Mouse (Mus musculus) A20 (cell line): ENCODE data around the gene Bmf.

Source experiments
- DNase-seq: peaks from one replicate; pipeline ENCODE4 v3.0.0-alpha.2; 2011; ENCODE audit warnings: low read depth, low spot score

Bmf gene

DNA sequence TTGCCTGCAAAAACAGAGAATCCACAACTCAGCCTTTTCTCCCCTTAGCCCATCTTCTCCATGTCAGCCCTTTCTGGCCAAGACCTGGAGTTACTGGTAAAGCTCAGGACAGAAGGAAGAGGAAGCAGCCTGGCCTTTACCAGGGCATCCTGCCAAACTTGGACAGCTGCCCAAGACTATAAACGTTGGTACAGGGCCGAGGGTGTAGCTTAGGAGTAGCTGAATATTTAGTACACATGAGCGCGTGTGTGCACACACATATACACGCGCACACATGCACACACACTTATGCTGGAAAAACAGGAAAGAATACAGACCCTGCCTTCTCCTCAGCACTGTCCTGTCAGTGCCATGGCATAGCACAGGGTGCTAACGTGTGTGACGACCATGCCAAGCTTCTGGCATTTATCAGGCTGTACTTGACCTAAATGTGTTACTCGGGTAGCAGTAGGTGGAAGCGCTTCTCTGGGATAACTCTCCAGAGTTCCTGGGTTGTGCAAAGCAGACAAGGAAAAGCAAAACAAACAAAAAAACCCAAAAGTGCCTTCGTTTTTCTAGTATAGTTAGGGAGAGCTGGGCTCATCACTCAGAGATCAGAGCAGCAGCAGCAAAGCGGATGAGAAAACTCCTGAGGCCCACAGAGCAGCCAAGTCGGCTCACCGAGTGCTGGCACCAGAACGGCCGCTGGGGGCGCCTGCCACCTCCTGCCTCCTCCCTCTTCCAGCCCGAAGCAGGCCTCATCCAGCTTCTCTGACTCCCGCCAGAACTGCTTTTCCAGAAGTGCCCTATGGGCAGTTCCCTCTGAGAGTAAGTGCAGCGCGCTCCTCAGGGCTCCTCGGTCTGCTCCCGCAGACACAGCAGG lies 4.0 kb downstream of the Bmf start:
- peak; percentile 88 for DNase-seq

DNA sequence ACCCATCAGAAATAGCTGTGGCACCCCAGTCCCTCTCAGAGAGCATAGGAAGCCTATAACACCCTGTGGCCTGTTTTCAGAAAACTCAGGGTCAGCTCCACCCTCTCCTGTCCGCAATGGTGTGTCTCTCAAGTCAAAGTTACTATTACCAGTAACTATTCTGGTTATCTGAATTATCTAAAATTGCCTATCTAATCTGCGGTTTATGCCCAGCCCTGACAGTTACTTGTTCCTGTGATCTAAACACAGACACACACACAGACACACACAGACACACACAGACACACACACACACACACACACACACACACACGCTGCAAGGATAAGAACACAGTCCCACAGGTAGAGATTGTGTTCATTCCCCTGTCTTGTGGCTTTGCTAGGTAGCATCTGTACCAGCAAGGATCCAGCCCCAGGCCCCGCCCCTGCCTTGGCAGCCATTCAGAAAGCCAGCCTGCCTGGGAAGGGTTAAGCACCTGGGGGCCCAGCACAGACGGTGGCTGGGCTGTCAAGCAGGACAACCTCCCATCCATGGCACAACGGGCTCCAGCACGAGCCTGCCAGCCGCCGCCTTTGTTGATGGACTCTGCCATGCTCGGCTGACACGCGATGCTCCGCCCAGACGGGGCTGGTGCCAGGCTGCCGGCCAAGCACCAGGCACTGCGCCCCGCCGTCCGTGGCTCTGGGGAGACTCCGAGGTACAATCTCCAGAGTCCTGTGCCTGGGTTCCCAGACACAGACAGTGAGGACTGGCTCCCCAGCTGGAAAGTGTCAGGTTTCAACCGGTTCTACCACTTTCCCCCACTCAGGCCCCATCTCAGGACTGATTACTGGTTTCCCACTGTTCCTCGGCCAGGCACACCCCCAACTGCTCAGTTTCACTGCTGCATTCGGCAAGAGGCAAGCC lies 5.3 kb downstream of the Bmf start:
- peak; percentile 90 for DNase-seq

DNA sequence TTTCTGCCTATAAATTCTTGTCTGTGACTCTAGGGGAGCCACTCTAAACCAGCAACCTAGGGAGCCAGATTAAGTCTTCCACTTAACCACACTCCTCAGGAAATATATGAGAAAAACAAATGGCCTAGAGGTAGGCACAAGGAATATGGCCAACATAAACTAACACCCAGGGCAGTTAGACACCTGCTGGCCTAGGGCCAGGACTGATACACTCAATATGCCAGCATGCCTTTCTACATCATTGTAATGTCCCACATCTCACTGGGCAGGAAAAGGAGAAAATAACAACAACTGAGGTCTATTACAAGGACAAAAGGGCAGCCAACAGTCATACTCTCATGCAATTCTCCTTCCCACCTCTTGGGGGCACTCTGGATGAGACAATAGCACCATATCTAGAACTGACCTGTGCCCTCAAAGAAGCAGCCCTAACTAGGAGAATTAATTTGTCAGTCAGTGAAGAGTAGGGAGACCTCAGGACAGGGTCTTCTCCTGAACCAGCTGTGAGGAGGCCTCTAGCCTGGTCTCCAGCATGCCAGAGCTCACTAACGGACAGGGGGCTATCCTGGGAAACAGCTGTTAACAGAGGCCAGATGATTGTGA lies 6.4 kb downstream of the Bmf start:
- DNase-seq = peak; percentile 77

DNA sequence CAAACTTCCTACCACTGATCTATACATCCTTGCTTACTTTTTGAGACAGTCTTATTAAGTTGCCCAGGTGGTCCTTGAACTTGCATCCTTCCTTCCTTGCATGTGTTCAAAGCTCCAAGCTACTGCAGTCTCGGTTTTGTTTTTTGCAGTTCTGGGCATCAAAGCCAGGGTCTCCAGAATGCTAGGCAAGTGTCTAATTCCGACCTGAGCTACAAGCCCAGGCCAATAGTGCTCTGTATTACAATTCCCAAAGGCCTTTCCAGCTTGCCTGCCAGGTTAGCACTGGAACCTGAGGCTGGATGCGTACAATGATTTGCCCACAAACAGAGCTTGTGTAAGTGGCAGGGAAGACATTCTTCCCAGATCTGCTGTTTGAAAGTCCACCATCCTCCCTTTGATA lies 7.8 kb downstream of the Bmf start:
- no peak for DNase-seq

DNA sequence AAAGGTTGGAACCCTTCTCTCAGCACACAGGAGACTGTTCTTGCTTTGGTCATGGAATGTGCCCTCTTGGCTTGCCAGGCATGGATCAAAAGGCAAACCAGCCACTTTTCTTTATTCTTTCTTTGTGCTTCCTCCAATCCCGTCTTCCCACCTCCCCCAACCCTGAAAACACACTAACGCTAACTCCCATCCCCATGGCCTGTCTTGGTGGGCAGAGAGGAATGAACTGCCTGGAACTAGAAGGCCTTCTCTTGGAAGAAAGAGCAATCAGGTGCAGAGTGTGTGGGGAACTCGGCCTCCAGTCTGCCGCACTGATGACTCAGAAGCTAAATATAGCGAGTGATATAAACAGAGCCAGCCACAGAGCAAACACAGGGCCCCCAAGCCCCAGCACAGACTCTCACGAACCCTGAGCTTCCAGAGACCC lies 8.8 kb downstream of the Bmf start:
- peak; percentile 77 for DNase-seq

DNA sequence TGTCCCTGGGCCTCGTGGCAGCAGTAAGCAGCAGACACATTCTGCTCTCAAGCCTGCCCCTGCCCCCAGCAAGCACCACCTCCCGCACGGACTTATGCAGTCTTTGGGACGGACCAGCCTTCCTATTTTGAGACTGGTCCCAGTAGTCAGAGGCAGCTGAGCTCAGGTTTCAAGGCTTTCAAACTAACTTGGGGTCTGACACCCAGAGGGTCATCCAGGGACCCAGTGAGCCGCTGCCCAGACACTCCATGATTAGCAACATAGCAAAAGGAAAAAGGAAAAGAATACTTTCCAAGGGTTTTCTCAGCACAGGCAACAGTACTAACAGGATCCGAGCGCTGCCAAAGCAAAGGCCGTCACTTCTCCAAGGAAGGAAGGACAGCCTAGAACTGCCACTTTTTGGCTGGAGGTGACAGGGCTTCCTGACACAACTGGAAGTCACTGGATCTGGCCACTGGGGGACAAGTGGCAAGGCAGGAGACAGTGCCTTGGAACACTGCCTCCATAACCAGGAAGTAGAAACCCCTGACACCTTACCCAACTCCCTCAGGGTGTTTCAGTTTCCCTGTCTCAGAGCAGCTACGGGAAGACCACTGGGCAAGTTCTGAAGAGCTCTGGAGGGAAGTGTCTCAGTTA lies 9.5 kb downstream of the Bmf start:
- DNase-seq = no peak

DNA sequence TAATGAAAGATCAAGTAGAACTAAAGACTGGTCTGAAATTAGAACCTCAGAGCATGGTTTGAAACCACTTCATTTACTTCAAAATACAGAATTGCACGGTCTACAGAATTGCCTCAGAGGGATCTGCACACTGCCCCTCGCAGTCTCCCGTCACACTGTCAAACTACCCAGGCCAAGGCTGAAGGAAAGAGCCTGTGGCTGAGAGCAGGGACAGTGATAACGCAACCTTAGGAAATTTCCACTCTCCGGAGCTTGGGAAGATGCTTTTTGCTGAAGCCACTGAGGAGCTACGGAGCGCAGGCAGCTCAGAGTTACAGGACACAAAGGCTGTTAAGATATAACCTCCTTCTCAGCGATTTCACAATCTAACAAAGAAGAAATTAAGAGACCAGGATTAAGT lies 10.4 kb downstream of the Bmf start:
- DNase-seq = no peak

DNA sequence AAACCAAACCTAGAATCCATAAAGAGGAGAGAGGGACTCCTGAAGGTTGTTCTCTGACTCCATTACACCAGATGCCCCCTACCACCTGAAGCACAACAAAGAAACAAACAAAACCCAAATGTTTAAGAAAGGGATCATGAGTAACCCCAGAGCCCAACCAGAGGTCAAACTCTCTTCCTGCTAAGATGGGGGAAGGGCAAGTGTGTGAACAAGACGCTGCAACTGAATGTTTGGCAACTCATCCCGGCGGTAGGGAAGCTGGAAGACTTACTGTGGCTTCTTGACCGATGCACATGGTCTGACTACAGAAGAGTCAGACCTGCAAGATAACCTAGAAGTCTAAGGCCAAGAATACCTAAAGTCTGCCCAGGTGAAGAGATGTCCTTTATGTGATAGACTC lies 12.3 kb downstream of the Bmf start:
- DNase-seq = no peak

DNA sequence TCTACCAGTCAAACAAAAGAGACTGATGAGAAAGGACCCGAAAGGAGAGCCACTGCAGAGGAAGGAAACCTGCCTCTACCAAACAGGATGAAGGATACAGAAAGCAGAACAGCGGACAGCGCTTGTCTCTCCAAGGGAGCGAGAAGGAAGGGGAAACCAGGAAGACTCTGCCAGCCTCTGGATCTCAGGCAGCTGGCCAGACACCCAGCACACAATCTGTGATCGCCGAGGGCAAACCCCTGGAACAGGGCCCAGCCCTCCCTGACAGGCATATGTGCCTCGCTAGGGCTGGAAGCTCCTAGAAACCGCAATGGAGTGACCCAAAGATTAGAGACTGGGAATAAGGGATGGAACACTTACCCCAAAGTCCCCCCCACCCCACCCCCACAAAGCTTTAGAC lies 12.9 kb downstream of the Bmf start:
- no peak for DNase-seq

DNA sequence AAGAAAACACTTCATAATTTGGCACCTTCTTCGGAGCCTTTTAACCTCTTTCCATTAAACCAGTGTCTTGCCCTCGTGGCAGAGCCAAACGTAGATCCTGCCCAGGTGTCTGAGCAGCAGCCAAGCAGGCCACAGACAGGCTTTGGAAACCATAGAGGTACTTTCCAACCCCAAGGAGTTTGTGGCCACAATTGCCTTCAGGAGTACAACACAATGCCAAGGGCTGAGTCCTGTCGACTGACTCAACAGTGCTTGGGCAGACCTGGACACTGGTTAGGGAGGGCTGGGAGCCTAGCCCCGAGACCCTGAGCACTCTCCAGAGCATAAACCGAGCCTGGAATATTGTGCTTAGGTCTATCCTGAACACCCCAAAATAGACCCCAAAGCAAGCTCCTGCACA lies 13.4 kb downstream of the Bmf start:
- DNase-seq = no peak

DNA sequence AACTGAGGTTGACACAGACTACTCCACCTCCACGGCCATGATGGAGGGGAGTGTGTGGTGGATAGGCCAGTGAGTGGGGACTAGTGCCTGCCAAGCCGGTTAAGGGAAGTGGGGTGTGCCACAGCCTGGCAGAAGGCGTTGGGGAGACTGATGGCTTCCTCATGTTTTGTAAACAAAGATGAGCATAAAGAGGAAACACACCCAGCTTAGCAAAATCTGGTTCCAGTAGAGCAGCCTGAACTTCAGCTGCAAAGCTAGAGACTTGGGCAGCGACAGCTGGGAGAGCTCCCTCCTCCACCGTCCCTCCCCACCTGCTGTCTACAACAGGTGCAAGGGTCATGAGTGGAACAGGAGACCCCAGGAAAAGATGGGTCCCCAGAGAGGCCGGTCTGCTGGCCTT lies 15.5 kb downstream of the Bmf start:
- peak; percentile 90 for DNase-seq

DNA sequence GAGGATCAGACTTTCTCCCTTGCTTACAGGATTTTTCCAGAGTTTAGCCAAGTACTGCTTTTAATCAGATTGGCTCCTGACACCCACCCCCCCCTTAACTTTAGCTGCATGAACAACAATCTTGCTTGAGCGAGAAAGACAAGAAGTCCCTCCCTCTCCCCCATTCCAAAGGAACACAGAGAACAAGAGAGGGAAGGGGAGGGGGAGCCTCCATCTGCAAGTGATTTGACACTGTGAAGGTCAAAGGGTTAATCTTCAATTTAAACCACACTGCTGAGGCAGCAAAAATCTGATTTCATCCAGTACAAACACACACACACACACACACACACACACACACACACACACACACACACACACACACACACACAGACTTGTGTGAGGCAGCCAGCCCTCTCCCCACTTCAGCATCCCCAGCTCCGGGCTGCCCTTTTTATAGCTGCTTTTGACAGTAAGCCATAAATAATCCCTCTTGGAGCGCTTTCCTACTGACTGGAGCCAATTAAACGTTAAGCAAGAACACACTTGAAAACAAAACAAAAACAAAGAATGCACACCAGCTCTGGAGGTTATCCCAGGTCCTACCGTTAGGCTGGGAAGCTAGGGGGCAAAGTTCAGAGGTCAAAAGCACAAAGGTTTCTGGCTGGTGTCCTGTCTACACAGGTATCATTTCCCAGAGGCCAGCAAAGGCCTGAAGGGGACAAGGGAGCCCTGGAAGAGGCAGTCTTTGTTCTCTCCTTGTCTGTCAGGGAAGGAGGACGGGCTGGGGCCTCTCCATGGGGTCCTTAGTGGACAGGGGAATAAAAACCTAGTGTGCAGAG lies 16.4 kb downstream of the Bmf start:
- no peak for DNase-seq

DNA sequence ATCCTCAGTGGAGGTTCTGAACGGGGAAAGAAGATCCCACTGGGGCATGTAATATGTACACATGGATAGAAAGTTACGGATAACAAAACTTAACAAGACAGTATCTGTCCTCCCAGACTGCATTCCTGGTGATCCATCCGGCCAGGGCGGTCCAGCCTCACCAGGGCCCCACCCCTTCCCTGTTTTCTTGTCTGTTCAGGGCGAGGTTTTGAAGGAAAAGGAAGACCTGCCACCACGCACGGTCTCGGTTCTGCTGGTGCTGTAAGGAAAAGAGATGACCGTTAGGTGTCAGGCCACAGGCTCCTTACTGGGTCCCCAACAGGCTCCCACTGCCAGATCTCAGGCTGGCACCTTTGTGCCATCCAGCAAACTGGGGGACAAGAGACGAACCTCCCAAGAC lies 17.1 kb downstream of the Bmf start:
- DNase-seq = no peak

DNA sequence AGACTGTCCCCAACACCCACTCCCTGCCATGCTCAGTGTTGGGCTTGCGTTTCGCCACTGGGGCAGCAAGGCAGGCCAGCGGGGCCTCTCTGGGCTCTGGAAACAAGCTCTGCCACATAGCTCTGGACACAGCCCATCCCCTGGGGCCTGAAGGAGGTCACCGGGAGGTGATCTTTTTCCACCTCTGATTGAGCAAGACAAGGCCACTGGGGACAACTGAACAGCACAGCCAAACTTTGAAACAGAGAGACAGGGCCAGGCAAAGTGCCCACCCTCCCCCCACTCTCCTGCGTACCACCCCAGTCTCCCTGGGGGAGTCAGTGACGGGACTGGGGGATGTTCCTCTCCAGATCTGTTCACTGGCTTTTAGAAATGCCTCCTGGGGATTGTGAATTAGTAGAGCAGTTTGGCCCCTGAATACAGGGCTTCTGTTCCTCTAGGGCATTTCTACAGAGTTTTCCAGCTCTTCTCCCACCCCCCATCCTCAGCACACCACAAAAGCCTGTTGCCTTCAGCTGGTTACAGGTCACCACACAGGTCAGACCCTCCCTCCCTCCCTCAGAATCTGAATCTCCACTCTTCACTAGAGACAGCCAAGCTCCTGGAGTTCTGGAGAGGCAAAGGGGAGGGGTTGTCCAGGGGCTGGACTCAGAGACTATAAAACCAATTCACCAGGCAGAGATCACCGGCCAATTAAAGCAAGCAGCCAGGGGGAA lies 19.9 kb downstream of the Bmf start:
- DNase-seq = no peak

DNA sequence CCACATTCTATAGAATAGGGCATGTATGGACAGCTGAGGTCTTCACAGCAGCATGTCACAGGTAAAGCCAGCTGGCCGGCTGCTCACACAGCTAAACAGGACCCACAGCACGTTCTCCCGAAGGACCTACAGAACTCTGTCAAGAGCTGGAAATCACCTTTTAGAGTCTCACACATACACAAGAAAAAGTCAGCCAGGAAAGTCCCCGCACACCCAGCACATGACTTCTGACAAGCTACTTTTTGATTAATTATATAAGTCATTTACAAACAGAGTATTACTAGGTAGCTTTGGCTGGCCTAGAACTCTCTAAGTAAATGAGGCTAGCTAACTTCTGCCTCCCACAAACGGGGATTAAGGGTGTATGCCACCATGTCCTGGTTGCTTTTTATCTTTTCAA lies 22.9 kb downstream of the Bmf start:
- peak; percentile 49 for DNase-seq

DNA sequence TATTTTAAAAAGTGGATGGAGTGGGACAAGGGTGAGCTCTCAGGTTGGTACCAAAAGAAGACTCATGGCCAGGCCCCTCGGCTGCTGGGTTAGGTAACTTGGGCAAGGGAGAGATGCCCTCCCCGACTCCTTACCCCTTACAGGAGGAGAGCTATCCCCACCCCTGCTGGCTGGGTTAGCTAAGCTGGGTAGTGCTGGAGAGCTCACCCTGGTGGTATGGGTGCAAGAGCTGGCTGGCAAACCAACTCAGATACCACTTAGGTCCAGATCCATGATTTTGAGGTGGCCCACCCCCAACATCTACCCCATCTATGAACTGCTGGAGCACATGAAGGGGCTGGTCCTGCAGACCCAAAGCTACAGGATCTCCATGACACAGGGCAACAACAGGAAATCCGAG lies 24.7 kb downstream of the Bmf start:
- no peak for DNase-seq

DNA sequence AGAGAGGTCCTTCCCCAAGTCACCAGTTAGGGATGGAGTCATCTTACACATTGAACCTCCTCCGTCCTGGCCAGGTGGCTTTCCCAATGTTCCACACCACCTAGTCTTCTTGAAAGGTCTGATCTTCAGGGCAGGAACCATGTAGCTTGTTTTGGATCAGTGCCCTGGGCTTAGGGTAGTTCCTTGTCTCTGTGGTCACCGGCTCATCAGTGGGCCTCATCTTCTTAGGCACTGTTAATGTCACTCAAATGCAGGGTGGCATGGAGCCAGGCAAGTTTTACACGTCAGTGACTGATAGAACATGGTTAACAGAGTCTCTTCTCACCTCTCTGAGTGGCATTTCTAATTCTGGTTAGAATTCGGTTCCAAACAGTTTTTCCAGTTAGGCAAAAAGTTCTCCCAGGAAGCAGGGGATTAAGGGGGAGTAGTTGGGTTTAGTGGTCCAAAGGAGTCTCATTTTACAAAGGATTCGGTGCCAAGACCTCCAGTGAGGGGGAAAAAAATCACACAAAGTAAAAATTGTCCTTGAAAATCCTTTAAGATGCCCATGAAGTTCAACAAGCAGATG lies 26.2 kb downstream of the Bmf start:
- DNase-seq = no peak

DNA sequence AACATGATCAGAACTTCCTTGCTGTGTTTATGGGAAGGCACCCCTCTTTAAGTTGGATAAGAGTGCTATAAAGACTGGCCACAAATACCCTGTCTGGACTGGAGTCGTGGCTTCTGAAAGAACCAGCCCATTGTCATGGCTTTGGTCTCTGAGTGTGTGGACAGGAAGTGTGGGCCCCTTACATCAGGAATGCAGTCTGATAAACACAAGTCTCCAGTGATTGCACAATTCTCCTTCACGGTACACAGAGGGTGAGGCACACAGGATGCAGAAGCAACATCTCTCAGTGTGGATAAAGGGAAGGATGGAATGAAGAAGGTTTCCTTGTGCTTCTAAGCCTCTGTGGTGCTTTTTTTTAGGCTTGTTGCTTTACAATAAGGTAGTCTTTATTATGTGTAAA lies 27.2 kb downstream of the Bmf start:
- no peak for DNase-seq

DNA sequence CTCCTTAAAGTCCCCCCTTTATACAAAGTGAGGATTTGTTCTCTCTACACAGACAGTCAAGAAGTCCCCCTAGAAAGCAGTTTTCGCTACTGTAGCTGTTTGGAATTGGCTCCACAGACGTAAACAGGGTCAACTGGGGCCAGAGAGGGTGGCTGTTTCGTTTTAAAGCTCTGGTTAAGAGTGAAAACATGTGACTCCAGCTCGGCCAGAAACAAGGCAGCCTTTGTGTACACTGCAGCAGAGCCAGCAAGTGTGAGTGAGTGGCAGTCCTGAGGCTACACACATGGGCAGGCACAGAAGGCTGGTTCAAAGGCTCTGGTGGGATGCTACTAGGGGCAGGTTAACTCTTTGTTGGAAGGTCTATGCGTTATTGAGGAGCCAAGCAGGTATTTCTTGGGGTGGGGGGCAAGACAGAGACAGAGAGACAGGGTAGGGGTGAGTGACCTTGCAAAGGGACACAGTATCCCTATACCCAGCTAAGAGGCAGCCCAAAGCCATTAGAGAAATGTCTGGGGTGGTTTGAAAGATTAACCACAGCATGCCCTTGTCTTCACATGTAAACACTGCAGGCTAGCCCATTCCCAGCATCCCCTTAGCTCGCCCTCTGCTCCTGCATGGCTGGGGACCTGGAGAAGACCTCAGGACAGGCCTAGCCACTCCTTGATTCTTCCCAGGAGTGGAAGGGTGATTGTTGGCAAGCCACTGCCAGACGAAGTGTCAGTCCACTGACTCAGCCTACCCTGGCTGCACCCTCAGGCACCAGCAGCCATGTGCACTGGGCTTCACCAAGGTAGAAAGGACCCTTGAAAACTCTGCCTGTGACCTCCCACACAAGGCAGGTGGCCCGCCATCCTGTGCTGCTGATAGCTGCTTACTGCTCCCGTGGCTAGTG lies 29.2 kb downstream of the Bmf start:
- DNase-seq = peak; percentile 43
